Mouse (Mus musculus): ENCODE measurements at regions not wholly inside any gene's neighbourhood (a gene's known extent, or its start where the extent isn't known, plus 50 kb on each side); places are given as distances from the start of the nearest gene placed in this dataset.

DNA sequence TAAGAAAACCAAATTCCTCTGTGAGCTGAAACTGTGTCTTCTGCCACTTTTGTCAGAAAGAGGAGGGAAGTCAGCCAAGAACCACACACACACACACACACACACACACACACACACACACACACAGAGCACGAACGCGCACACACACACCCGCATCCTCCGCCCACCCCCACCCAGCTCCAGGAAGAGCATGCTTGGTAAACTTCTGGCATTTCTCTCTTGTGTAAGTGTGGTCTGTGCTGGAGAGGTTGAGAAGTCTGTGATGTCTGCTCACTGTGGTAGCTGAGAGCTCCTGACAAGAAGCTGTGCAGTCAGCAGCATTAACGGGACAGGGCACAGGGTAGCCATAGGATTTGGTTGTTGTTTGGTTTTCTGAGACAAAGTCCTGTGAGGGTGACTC, 120.8 kb upstream of the Topaz1 start:
- DNase-seq (ENCODE audit: low spot score), result no peak

DNA sequence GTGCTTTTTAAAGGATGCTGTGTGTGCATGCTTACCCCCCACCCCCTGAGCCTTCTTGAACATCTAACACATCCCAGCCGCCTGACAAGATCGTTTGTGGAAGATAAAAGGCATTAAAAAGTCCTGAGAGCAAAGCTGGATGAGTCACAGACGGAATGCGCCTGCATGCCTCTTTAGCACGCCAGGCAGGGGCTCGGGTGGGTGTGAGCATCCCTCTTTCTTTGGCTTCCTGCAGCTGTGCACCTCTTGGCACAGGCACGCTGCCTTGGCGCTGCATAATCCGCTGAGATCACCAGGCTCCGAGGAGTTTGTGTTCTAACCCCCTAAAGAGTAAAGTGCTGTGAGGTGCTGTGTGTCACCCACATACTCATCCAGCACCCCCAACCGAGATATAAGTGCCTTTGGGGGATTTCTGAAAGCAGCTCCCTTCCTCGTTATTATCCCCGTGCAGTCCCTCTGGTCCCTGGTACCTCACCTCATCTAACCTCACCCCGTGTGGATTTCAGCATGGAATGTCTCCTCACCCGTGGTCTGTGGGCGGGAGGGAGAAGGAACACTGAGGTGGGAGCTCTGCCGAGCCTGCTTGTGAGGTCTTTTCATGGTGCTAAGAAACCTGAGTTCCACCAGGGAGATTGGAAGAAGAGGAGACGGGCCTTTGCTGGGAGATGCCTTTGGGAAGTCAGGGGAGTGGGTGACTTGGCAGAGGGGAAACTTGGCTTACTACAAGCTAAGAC, 117.8 kb upstream of the Topaz1 start:
- DNase-seq (ENCODE audit: low spot score), result no peak

DNA sequence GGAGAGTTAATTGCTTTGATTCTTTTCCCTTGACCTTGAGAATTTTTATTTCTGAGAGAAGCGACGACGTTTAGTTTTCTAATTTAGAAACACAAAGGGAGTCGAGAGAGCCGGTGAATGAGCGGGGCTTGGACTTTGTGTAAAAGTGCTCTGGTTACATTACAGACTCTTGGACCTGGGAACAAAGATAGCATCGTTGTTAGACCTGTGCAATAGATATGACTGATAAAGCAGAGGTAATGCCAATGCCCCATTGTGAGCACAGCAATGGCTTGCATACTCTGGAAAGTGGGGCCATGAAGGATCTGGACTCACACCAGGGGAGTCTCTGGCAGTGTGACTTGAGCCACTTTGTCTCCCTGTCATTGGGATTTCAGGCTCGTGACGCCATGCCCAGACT, 115.4 kb upstream of the Topaz1 start:
- DNase-seq (ENCODE audit: low spot score), result no peak

GRCm38 (mm10) chr9:122633484-122633883, 113.7 kb upstream of the Topaz1 start:
- DNase-seq (ENCODE audit: low spot score), result no peak

GRCm38 (mm10) chr9:122635138-122635964, 111.8 kb upstream of the Topaz1 start:
- no peak for DNase-seq (ENCODE audit: low spot score)

DNA sequence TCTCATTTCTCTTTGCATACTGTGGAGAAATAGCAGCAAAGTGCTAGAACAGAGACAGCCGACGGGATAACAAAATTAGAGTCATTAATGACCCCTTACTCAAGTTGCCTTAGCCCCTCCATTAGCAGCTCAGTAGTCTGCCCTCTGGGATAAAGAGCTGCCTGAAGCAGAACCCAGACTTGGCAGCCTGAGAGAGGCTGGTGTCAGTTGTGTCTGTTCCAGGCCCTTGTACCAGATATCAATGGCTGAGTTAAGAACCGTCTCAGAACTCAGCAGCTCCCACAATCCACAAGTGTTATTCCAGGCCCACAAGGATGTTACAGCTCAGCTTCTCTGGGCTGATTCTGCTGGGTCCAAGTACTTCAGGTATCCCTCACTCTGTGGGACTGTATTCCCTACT, 109.6 kb upstream of the Topaz1 start:
- DNase-seq (ENCODE audit: low spot score), result no peak

DNA sequence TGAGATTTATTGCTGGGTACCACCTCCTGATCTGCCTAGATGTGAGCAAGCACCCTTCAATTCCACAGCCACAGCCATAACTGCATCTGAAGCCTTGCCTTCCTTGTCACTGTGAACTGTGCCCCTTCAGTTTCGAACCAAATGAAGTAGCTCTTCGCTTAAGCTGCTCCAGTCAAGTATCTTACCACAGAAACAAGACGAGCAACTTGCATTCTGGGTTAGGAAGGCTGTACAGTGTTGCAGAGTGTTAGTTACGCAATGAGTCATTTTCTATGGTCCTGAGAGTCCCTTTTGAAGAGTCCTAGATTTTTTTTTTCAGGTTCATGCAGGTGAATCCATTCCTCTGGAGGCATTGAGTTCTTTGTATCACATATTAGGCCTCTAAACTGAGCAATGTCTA, 107.9 kb upstream of the Topaz1 start:
- no peak for DNase-seq (ENCODE audit: low spot score)

- DNase-seq (ENCODE audit: low spot score), result no peak
Measured at GRCm38 (mm10) chr9:122642913-122643312, 104.2 kb upstream of the Topaz1 start.

DNA sequence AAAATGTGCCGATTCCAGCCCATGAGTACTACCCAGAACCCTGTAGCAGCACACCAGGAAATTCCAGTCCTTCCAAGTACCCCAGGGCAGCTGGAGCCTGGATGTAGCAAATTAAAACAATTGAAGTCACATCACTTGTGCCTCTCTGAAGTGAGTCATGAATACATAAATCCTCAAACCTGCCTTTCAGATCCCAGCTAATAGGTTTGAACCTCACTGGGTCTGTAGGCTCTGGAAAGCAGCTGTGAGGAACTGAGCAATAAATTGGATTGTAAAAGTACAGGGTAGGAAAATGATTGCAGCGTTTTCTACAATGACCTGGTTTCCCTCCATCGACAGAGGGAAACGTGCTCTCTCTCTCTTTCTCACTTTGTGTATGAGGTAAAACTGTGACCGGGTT, 101.6 kb upstream of the Topaz1 start:
- DNase-seq (ENCODE audit: low spot score), result no peak

- DNase-seq (ENCODE audit: low spot score), result no peak
Measured at GRCm38 (mm10) chr9:122650862-122651261, 96.3 kb upstream of the Topaz1 start.

GRCm38 (mm10) chr9:122655583-122655982, 91.6 kb upstream of the Topaz1 start:
- DNase-seq (ENCODE audit: low spot score), result no peak

DNA sequence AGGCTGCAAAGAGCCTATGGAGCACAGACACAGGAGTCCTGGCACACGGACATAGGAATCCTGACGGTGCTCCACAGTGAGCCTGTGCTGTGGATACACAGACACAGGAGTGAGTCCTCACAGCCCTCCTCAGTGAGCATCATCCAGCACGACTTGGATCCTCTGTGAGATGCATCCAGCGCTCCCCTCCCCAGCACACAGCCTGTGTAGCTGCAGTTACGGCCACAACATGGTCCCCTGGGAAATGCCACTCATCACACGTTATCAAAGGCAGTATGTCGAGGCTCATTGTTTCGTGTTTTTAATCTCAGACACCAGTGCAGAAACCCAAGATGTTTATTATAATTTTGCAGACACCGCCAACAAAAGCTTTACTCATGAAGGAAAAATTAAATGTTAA, 87.1 kb upstream of the Topaz1 start:
- DNase-seq (ENCODE audit: low spot score), result no peak

DNA sequence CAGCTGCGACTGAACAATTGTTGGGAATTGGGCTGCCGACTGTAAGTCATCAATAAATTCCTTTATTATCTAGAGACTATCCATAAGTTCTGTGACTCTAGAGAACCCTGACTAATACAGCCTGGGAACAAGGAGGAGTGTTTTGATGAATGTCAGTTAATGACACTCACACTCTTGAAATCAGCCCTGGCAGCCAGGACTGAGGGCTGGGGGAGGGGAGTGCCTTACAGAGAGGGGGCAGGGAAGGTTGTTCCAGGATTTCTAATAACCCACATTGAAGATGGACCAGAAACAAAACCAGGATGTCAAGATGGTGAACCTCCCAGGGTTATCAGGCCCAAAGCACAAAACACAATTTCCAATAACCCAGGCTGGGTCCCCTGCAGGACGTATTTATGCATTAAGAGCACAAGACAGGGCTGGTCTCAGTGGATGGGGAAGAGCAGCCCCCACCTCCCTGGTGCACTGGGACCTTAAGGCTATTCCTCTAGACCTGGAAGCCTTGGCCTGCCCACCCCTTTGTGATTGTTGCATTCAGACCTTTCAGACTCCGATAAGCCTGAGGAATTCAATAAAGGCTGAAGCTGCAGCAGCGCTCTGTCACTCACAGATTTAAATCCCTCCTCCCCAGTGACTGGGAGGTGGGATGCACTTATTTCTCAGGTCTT, 80.0 kb upstream of the Topaz1 start:
- DNase-seq (ENCODE audit: low spot score), result no peak

DNA sequence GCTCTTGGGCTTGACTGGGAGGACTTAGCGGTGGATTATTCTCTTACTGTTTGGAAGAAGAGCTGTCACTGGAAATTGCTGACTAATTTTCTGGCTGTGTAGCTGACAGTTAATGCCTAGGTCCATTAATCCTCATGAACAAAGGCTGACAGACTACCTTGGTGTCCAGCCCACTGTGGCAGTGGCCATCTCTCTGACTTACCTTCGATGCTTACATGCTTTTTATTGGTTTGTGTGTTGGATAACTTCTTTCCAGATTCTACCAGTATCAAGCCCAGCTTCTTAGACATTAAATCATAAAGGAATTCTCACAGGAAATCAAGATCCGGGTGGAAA, 79.5 kb upstream of the Topaz1 start:
- DNase-seq (ENCODE audit: low spot score), result no peak

- DNase-seq (ENCODE audit: low spot score), result no peak
Measured at GRCm38 (mm10) chr9:122673777-122674176, 73.4 kb upstream of the Topaz1 start.

DNA sequence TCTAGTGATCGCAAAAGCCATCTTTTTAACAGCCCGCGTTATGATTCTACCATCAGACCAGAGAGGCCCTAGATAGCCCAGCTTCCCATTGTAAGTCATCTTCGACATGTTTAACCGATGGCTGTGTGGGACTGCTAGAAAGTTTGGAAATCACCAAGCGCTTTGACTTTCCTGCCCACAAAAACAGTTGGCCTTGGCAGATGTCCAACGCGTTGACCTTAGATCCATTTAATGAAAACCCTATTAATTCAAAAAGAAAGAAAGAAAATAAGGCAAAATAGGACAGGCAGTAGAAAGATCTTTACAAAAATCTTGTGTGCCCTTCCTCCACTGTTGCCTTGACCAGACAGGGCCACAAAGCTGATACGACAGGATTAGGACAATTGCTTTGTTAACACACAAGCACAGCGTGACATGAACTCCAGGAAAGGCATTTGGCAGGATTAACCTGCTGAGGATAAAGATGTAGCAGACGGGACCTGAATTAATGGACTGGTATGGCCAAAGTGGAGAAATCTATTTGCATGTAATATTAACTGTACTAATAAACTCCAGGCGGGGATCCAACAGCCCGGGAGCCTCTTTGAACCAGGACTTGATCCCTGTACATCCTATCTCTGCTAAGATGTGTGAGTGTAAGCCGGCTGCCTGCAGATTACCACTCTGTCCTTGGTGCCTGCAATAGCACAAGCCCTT, 69.0 kb upstream of the Topaz1 start:
- no peak for DNase-seq (ENCODE audit: low spot score)

GRCm38 (mm10) chr9:122687170-122687569, 60.0 kb upstream of the Topaz1 start:
- peak; percentile 45 for DNase-seq (ENCODE audit: low spot score)

GRCm38 (mm10) chr9:122691879-122692278, 55.3 kb upstream of the Topaz1 start:
- DNase-seq (ENCODE audit: low spot score), result no peak

DNA sequence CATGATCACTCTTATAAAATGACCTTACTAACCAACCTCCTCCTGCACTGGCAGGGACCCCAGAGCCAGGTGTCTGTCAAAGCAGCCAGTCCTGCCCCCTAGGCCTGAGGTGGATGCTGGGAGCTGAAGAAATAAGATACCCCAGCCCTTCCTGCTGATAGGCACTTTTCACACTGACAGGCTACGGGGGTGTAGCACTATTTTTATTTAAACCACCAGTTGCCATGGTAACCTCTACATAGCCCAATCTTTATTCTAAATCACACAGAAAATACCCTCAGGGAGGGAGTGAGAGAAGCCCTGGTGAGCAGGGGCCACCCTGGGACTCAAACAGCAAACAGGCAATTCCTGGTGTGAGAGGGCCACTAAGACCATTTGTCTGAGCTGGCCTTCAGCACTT, 51.4 kb upstream of the Topaz1 start:
- DNase-seq (ENCODE audit: low spot score), result no peak
